Mouse (Mus musculus) kidney, adult 8-10 months (tissue): ENCODE measurements at regions not wholly inside any gene's neighbourhood (a gene's known extent, or its start where the extent isn't known, plus 50 kb on each side); places are given as distances from the start of the nearest gene placed in this dataset.

ENCODE experiments used
- DNase-seq, 2 experiments: peaks; one replicate each; pipeline ENCODE4 v3.0.0; 2022

DNA sequence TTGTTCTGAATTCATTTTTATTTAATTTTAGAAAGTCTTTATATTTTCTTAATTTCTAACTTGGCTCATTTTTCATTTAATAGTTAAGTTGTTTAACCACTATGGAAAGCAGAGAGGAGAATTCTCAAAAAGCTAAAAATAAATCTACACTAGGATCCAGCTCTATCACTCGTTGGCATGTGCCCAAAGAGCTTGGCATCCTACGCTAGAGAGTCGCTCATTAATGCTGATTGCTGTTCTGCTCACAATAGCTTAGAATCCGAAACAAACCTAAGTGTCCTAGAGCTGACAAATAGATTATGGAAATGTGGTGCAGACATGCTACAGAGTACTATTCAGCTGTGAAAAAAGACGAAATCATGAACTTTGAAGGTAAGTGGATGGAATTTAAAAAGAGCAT, 386.3 kb upstream of the Pbx1 start:
- DNase-seq: no peak

DNA sequence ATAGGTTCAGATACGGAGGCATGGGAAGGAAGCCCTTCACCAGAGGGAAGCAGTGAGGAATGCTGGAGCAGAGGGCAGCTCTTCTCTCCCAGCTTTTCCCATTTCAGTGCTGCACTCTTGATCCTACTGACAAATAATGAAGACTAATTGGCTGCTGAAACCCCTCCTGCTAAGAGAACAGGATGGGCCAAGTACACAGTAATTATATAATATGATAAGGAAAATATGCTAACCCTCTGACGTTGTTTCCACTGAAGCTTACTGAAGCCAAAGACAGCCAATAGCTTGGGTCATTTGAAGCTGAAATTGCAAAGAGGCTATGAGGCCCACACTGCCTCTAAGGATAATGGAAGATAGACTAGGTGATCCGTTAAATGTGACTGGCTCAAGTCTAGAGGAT, 375.0 kb upstream of the Pbx1 start:
- no peak for DNase-seq

GRCm38 (mm10) chr1:168805442-168805841, 373.4 kb upstream of the Pbx1 start:
- no peak for DNase-seq

DNA sequence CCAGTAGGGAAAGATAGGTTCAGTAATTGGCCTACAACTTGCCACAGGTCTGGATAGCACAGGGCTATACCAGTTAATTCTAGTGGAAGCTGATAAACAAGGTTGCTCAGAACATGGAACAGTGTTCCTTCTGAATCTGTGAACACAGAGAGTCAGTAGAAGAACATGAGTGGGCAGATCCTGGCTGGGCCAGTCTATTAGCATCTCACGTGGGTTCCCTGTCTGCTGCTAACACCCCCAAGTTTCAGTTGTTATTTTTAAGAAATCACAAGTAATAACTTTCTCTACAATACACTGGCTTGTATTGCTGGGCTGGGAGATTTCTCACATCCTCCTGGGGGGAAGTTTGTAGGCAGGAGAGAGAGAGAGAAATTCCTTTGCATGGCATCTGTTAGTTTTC, 369.0 kb upstream of the Pbx1 start:
- DNase-seq: no peak

- DNase-seq: no peak
Observed at GRCm38 (mm10) chr1:168786731-168787130, 354.7 kb upstream of the Pbx1 start.

GRCm38 (mm10) chr1:168783851-168784250, 351.8 kb upstream of the Pbx1 start:
- DNase-seq: no peak

DNA sequence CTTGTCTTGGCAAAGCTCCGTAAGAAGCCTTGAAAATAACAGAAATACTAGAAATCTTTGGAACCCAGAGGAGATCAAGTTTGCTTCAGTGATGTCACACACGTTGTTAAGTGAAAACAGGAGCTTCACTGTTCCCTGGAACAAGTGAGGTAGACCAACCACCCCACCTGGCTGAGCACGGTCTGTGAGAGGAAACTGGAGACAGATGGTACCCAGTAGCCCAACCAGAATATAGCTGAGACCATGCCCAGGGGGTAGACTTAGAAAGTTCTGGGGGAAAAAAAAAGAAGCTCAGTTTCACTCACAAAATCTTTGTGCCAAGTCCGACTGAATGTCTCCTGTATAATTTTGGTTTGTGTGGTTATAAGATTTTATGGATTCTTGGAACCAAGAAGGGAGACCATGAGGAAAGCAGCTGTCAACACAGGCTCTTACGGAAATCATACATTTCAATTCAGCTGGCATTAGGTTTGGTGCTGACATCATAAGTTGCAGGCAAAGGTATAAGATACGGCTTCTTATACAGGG, 332.4 kb upstream of the Pbx1 start:
- DNase-seq: no peak

- DNase-seq: no peak
Observed at GRCm38 (mm10) chr1:168761095-168761494, 329.0 kb upstream of the Pbx1 start.

DNA sequence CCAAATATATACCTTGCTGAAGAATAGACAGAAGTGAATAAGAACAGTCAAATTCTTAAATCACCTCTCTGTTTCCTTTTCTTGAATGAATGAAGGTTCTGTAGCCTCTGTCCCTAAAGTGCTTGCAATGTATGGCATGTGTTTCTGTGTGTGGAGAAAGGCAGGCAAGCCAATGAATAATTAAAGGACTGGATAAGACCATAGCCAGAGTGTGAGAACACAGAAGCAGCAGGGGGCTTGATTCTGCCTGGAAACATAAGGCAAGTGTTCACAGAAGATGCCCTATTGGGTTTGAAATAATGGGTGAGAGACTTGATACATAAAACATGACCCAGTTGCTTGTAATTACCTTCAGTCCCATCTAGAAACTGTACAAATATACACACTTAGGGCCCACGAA, 328.2 kb upstream of the Pbx1 start:
- no peak for DNase-seq

- peak in 1 of 2 experiments; percentile 13 for DNase-seq
Observed at GRCm38 (mm10) chr1:168758835-168759234, 326.8 kb upstream of the Pbx1 start.

DNA sequence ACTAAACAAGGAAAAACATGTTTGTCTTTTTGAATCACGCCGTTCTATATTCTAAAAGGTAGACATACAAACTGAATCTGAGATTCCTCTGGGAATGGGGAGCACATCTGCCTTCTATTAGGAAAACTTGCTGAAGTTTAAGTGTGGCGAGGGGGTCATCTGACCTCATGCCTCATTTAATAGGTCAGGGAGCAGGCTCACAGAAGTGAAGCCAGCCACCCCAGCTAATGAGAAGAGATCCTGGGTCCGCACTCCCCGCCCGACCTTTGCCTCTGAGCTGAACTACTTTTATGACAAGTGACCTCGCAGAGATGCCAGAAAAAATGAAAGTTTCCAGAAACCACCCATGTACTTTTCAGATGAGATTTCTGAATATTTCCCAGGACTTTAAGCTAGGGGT, 322.1 kb upstream of the Pbx1 start:
- peak; percentile 10 to 22 for DNase-seq

- DNase-seq: no peak
Observed at GRCm38 (mm10) chr1:168743435-168743834, 311.4 kb upstream of the Pbx1 start.

DNA sequence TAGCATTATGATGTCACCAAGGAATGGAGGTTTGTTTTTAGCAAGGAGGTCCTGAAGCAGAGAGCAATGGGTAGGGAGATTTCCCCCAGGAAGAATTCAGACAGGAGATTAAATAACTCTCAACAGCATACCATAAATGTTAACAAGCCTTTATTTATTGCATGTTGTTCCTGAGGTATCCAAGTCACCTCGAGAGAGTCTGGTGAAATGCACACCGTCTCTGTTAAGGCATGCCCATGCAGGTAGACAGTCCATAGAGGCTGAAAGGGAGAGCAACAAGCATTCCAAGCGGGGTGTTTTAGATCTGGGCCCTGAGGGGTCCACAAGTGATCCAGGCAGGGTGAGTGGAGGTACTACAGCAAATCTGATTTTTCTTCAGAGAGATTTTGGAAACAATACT, 305.9 kb upstream of the Pbx1 start:
- no peak for DNase-seq

DNA sequence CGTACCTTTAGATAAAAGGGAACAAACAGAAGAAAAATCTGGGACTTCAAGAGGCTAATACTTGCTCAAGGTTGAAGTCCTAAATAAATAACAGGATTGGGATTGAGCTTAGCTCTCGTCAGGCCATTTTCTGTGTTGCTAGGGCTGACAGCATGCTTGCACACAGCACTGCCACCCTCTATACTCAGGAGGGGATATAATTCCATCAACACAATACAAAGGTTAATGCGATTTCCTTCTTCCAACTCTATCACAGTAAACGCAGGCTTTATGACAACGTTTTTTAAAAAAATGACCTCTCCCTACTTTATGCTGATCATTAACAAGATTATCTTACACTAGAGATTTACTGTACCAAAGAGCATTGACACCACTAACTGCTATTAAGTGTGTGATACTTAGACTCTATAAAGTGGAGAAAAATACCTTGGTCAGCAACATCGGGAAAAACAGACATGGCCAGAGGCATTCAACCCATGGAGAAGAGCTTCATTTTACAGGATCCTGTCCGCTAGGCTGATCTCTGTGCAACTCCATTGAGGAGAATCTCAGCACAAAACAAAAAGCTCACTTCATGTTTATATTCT, 305.3 kb upstream of the Pbx1 start:
- no peak for DNase-seq

GRCm38 (mm10) chr1:168733066-168733465, 301.0 kb upstream of the Pbx1 start:
- DNase-seq: no peak

- DNase-seq: no peak
Observed at GRCm38 (mm10) chr1:168709836-168710235, 277.8 kb upstream of the Pbx1 start.

DNA sequence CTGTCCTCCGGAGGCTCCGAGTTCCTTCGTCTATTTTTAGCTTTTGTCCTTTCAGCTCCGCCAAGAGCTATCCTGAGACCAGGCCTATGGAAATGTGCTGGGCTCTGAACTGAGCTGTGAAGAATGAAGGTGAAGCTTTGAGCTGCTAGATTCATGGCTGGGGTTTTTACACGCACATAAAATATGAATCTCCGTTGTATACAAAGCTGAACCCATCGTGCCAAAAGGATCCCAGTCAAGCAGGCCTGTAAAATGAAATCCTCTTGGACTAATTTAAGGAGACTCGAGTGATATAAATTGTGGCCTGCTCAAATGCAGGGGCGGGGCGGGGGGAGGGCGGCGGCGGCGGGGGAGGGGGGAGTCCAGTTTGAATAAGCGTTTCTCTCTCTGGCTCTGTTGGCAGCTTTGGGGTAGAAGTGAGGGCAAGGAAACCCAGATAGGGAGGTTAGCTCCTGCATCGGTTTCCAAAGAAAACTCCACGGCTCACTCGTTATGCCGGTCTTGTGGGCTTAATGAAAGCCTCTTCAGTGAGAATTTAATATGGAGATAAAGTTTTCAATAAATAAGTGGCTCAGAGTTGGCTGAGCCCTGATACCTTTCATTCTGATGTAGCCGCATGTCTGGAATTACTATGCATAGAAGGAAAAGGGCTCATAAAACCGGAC, 277.1 kb upstream of the Pbx1 start:
- DNase-seq: peak; percentile 20 to 22

- DNase-seq: peak; percentile 49 to 81
Observed at GRCm38 (mm10) chr1:168708161-168708865, 276.2 kb upstream of the Pbx1 start.

- DNase-seq: no peak
Observed at GRCm38 (mm10) chr1:168697386-168697785, 265.3 kb upstream of the Pbx1 start.

DNA sequence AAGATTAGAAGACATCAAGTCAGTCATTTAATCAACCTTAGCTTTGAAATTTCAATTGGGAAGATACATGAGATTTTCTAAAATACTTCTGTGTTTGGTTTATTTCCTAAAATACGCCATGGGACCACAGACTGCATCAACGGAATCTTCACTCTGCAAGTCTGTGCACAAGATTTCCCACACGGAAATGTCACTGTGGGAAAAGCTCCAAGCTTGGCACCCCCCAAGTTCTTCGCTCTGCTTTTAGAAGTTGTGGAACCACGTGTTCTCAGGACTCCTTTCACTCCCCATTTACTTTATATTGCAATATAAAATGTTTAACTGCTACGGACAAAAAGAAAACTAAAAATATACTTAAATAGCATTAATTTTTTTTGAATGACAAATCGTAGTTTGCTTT, 254.8 kb upstream of the Pbx1 start:
- no peak for DNase-seq

GRCm38 (mm10) chr1:168685147-168685546, 253.1 kb upstream of the Pbx1 start:
- no peak for DNase-seq

GRCm38 (mm10) chr1:168681685-168682491, 249.8 kb upstream of the Pbx1 start:
- DNase-seq: no peak

DNA sequence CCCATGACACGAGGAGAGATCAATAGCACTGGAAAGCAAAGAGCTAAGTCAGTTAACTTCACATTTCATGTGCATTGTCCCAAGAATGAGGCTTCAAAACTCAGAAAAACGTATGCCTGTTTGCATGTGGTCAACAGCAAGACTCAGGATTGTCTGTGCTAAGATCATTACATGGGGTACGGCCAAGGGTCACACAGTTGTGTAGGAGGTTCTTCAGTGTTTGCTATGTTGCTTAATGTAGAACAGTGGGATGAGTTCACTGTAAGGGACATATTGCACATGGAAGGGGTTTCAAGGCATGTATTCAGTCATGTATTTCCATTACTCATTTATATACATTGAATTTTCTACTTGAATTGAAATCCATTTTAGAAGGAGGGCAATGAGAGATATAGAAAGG, 248.6 kb upstream of the Pbx1 start:
- DNase-seq: no peak
